Mouse (Mus musculus) ES-Bruce4 (cell line): ENCODE results near the gene Nelfa.

ENCODE experiments used
- CTCF ChIP-seq: IDR thresholded peaks from one replicate; pipeline ENCODE4 v1.8.1; 2011; ENCODE audit warnings: low read depth, low read length
- POLR2A ChIP-seq: IDR thresholded peaks from one replicate; pipeline ENCODE4 v1.8.1; 2011; ENCODE audit warnings: low read length; ENCODE audit not compliant: insufficient read depth

DNA sequence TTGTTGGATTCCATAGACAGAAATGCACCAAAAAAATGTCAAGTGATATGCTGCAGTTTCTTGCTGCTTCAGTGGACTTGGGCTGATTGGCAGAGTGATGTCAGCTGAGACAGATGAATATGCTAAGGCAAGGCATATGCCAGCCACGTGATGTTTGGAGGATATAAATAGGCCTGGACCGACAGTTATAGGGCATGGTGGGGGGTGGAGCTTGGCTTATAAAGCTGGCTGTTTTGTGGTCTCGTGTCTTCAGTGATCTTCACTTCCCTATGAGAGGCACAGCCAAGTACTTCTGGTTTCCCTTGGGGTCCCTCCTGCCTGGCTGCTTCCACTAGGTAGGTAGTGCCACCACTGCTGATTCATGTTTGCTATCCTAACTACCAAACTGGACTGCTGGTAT lies 2.2 kb upstream of the Nelfa start:
- TF ChIP-seq CTCF = no peak
- no peak for TF ChIP-seq POLR2A
